Mouse (Mus musculus): ENCODE results near the gene Icam5. TPM values are rescaled to one million over a fixed set of nuclear protein-coding genes. Genes with fewer than 3 reads are reported as not detected.

The Icam5 gene
- total RNA-seq, 4 experiments from 2014 or later = 0.08 TPM; not detected in 3

Small RNA genes within 50 kb of the gene (microRNA-seq; reads per million reads assigned to microRNA genes)
- gene Mir1900 = not detected
- not detected for gene Mir7082

Other genes starting within 250 kb of the Icam5 start
- gene Col5a3, start 217.0 kb upstream of the Icam5 start, total RNA-seq (2022) = 1 to 10 TPM; 2.8 to 8.0 (median 6.7) TPM
- 1 to 10 TPM in 1 of 4 experiments, under 1 TPM in 2, not detected in 1; 0.46 to 1.0 (median 0.80) TPM for gene Rdh8, start 213.6 kb upstream of the Icam5 start, total RNA-seq (2022)
- 1 to 10 TPM in 3 of 4 experiments, under 1 TPM in 1; 0.53 to 2.7 (median 1.5) TPM for gene A230050P20Rik, start 163.4 kb upstream of the Icam5 start, total RNA-seq (2022)
- 1 to 10 TPM; 6.5 to 7.6 (median 7.1) TPM for gene Angptl6, start 152.3 kb upstream of the Icam5 start, total RNA-seq (2022)
- gene Ppan, start 143.9 kb upstream of the Icam5 start, total RNA-seq (2022) = 10 to 100 TPM in 1 of 4 experiments, 1 to 10 TPM in 3; 6.8 to 10.9 (median 8.3) TPM
- gene Eif3g, start 133.4 kb upstream of the Icam5 start, total RNA-seq (2022) = 100 to 1,000 TPM in 3 of 4 experiments, 10 to 100 TPM in 1; 95.7 to 105 (median 102) TPM
- 1 to 10 TPM; 5.5 to 6.0 (median 5.8) TPM for gene Dnmt1, start 72.2 kb upstream of the Icam5 start, total RNA-seq (2022)
- 1 to 10 TPM in 1 of 4 experiments, under 1 TPM in 3; 0.46 to 1.1 (median 0.74) TPM for gene S1pr2, start 55.3 kb upstream of the Icam5 start, total RNA-seq (2022)
- gene Mrpl4, start 29.3 kb upstream of the Icam5 start, total RNA-seq (2022) = 10 to 100 TPM; 53.7 to 58.9 (median 55.7) TPM
- gene Icam1, start 16.1 kb upstream of the Icam5 start, total RNA-seq (2022) = 1 to 10 TPM; 1.3 to 2.3 (median 1.4) TPM
- gene Icam4, start 2.7 kb upstream of the Icam5 start, total RNA-seq (2022) = 1 to 10 TPM; 1.3 to 2.7 (median 1.8) TPM
- not detected for gene Zglp1, start 35.0 kb downstream of the Icam5 start, total RNA-seq (2022)
- gene Gm49373, start 41.0 kb downstream of the Icam5 start, total RNA-seq (2022) = under 1 TPM in 2 of 4 experiments, not detected in 2; 0.19 to 0.39 TPM
- 10 to 100 TPM; 47.9 to 55.2 (median 51.4) TPM for gene Fdx1l, start 41.5 kb downstream of the Icam5 start, total RNA-seq (2022)
- 1 to 10 TPM in 1 of 4 experiments, under 1 TPM in 3; 0.15 to 2.5 (median 0.34) TPM for gene Gm38431, start 59.9 kb downstream of the Icam5 start, total RNA-seq (2022)
- gene Raver1, start 59.9 kb downstream of the Icam5 start, total RNA-seq (2022) = 10 to 100 TPM; 13.0 to 15.6 (median 14.3) TPM
- 1 to 10 TPM; 4.9 to 6.0 (median 5.8) TPM for gene Tyk2, start 99.2 kb downstream of the Icam5 start, total RNA-seq (2022)
- 100 to 1,000 TPM in 3 of 4 experiments, 10 to 100 TPM in 1; 95.0 to 132 (median 111) TPM for gene Cdc37, start 117.9 kb downstream of the Icam5 start, total RNA-seq (2022)
- gene Pde4a, start 133.6 kb downstream of the Icam5 start, total RNA-seq (2022) = 10 to 100 TPM; 40.7 to 51.5 (median 47.0) TPM
- 10 to 100 TPM; 54.9 to 59.4 (median 57.4) TPM for gene Keap1, start 207.3 kb downstream of the Icam5 start, total RNA-seq (2022)
- gene S1pr5, start 216.4 kb downstream of the Icam5 start, total RNA-seq (2022) = under 1 TPM; 0.10 to 0.29 (median 0.15) TPM
- gene Atg4d, start 233.2 kb downstream of the Icam5 start, total RNA-seq (2022) = 10 to 100 TPM; 74.3 to 87.3 (median 80.7) TPM